Mouse (Mus musculus) left cerebral cortex, adult 18-20 months (tissue): ENCODE data around the gene Ank. TPM values are rescaled to one million over a fixed set of nuclear protein-coding genes. Genes with fewer than 3 reads are reported as not detected.

Source experiments
- DNase-seq, 2 experiments: peaks; one replicate each; pipeline ENCODE4 v3.0.0; 2021 to 2022; ENCODE audit warnings: low spot score in 2 of 2, mixed read lengths in 1 of 2
- total RNA-seq, 2 experiments: library from RNA; stranded (reverse); gene quantifications; 2 replicates each; pipeline ENCODE4 v1.2.3; 2021

Gene Ank
- total RNA-seq, 2 experiments from 2014 or later: 185 to 192 TPM

- no peak for DNase-seq
These were observed 103.9 kb downstream of the Ank start for GRCm38 (mm10) chr15:27570385-27570784.

GRCm38 (mm10) chr15:27571179-27571578, 104.7 kb downstream of the Ank start:
- DNase-seq: no peak

- no peak for DNase-seq
These were observed 108.7 kb downstream of the Ank start for GRCm38 (mm10) chr15:27574992-27575781.

- no peak for DNase-seq
These were observed 109.5 kb downstream of the Ank start for GRCm38 (mm10) chr15:27575932-27576331.

GRCm38 (mm10) chr15:27576886-27577285, 110.4 kb downstream of the Ank start:
- no peak for DNase-seq

- DNase-seq: no peak
These were observed 111.7 kb downstream of the Ank start for GRCm38 (mm10) chr15:27577915-27578780.

GRCm38 (mm10) chr15:27578918-27579317, 112.4 kb downstream of the Ank start:
- DNase-seq: no peak

- no peak for DNase-seq
These were observed 113.4 kb downstream of the Ank start for GRCm38 (mm10) chr15:27579853-27580252.

GRCm38 (mm10) chr15:27580771-27581170, 114.3 kb downstream of the Ank start:
- DNase-seq: no peak

- no peak for DNase-seq
These were observed 115.2 kb downstream of the Ank start for GRCm38 (mm10) chr15:27581640-27582039.

GRCm38 (mm10) chr15:27582428-27582827, 116.0 kb downstream of the Ank start:
- DNase-seq: no peak

GRCm38 (mm10) chr15:27583042-27583441, 116.6 kb downstream of the Ank start:
- peak; percentile 67 to 68 for DNase-seq

- no peak for DNase-seq
These were observed 117.1 kb downstream of the Ank start for GRCm38 (mm10) chr15:27583620-27584019.

- no peak for DNase-seq
These were observed 119.1 kb downstream of the Ank start for GRCm38 (mm10) chr15:27585466-27586092.

GRCm38 (mm10) chr15:27586093-27586480, 119.6 kb downstream of the Ank start:
- DNase-seq: no peak

- no peak for DNase-seq
These were observed 121.8 kb downstream of the Ank start for GRCm38 (mm10) chr15:27588087-27588826.

- no peak for DNase-seq
These were observed 124.3 kb downstream of the Ank start for GRCm38 (mm10) chr15:27590812-27591211.

- DNase-seq: peak; percentile 39 to 54
These were observed 126.3 kb downstream of the Ank start for GRCm38 (mm10) chr15:27592620-27593320.

GRCm38 (mm10) chr15:27593717-27594116, 127.2 kb downstream of the Ank start:
- DNase-seq: peak; percentile 60 to 61

- no peak for DNase-seq
These were observed 128.5 kb downstream of the Ank start for GRCm38 (mm10) chr15:27594973-27595372.
